Mouse (Mus musculus): ENCODE data around the gene Acox2. TPM values are rescaled to one million over a fixed set of nuclear protein-coding genes. Genes with fewer than 3 reads are reported as not detected.
"Not testable (repeated sequence)": the region's sequence is repeated elsewhere in the genome, so short reads cannot be mapped to it uniquely, and the experiment has no call there.

Gene Acox2
- total RNA-seq (2017), result not detected in 2 replicates

DNA sequence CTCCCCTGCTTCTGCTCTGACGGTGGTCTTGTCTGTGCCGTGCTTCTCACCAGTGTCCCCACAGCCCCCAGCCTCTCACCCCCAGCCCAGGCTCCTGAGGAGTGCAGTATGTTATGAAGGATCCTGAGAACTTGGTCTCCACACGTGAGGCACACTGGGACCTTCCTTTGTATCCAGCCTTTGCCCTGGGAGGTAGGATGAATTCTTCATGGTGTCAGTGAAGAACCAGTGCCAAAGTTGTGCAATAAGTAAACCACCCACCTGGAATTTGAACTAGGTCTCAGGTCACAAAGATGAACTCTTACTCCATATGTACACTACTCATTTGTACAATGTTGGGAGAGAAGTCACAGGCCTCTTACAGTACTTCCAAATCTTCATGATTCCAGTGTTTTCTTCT is at the start of gene Acox2:
Gene Acox2, minus strand, starts transcription at position 188 of the 400 bp plus-strand sequence.
- ATAC-seq (replicated peaks; ENCODE audit: low read depth, poor library complexity, severe bottlenecking), result no peak

DNA sequence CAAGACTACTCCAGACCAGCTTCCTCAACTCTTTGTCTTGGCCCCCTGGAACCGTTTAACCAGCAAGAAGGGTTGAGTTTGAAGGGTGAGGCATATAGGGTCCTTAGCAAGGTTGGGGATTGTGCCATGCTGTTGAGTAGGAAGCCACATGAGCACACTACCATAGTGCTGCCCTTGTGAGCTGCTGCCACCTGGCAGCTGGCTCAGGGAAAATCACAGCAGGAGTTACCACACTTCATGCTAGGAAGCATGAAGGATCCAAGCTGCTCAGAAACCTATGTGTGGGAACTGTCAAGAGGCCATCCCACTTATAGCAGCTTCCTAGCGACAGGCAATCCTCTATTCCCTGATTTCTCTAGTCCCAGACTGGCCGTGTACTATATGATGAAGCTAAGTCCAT is 49.5 kb upstream of the Acox2 start:
- ATAC-seq (replicated peaks; ENCODE audit: low read depth, poor library complexity, severe bottlenecking), result no peak

DNA sequence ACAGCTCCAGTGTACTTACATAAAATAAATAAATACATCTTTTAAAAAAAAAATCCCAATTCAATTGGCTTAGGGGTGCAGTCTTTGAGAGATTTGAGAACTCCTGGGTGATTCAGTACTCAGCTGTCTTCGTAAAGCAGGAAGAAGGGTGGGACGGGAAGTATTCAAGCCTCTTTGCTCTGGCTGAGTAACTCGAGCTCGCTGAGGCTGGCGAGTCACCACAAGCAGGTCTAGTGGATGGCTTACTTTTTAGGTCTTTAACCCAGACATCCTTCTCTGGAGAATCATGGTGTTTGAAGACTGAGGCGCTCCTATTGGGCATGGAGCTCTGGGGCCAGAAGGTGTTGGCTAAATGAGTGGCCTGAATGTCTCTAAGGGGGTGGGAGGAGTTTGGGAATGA is 47.7 kb upstream of the Acox2 start:
- no peak for ATAC-seq (replicated peaks; ENCODE audit: low read depth, poor library complexity, severe bottlenecking)

DNA sequence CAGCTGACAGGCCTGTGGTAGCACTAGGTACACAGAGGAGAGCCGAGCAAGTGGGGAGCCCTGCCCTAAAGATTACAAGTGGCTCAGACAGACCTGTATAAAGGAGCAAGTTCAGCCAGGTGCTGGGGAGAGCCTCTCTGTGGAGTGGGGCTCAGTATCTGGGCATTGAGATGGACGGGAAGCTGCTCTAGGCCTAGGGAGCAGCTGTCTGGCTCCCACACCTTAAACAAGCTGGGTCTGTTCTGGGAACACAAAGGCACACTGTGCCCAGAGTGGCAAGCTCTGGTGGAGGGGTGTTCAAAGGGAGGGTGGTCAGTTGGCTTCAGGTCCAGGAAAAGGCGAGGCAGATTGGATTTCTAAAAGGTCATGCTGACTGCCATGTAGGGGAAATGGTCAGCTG is 45.9 kb upstream of the Acox2 start:
- no peak for ATAC-seq (replicated peaks; ENCODE audit: low read depth, poor library complexity, severe bottlenecking)

DNA sequence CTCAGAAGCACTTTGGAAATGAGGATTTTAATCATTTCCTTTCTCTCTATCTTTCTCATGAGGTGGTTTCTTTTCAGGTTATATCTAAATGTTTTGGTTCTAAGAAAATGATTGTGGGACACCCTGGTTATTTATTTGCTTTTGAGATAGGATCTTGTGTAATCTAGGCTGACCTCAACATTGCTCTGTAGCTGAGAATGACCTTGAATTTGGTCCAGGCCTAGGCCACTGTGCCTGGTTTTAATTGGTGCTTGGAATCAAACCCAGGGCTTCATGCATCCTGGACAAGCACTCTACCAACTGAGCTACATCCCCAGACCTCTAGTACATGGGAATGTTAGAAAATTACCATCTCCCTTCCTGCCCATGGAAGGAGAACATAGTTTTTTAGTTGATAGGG is 44.9 kb upstream of the Acox2 start:
- ATAC-seq (replicated peaks; ENCODE audit: low read depth, poor library complexity, severe bottlenecking), result no peak

DNA sequence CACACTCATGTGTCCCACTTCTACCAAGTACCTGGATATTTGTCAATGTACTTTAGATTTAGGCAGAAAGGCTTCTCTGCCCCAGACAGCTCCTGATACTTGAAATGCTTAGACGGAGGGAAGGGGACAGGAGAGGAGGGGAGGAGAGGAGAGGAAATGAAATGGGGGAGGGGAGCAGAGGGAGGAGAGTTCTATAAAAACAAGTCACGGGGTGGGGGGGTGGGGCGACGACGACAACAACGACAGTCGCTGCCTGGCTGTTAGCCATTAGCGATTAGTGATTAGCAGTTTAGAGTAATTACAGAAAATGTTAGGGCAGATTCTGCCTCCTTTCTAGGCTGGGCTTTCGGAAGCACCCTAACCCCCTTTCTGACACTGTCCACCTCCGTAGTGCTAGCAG is 43.5 kb upstream of the Acox2 start:
- no peak for ATAC-seq (replicated peaks; ENCODE audit: low read depth, poor library complexity, severe bottlenecking)

- ATAC-seq (replicated peaks; ENCODE audit: low read depth, poor library complexity, severe bottlenecking), result peak; percentile 58; the same call in 1 of the 2 replicates
Measured at GRCm38 (mm10) chr14:8300281-8300680, 41.1 kb upstream of the Acox2 start.

DNA sequence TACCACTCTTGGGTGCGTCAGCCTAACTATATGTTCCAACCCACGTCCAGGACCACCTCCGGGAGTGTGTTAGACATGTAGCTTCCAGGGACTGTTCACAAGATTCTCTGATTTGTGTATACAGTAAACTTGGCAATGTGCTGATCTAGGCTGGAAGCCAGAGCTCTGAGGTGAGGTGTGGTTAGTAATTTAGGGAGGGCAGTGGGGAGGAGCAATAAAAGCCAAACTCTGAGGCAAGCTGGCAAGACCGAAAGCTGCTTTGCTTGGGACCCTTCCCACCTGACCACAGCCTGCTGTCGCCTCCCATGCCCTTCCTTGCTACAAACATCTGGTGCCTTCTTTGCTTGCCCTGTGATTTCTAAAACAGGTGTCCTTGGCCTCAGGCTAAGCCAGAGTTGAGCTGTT is 38.7 kb upstream of the Acox2 start:
- ATAC-seq (replicated peaks; ENCODE audit: low read depth, poor library complexity, severe bottlenecking), result no peak

DNA sequence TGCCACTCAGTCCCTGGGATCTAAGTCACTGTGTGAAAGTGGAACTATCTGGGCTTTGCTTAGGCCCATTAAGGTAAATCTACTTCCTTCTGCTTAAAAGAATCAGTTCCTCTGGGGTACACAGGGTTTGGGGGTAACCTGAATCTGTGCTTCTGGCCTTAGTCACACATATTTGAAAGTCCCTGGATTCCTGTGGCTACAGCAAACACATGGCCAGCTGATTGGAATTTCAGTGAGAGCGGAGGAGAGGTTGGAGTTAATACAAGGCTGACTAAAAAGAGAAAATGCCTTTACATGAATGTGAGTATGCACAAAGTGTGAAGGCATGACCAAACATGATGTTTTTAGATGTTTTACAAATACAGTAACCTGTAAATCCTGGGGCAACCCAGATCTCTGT is 35.1 kb upstream of the Acox2 start:
- ATAC-seq (replicated peaks; ENCODE audit: low read depth, poor library complexity, severe bottlenecking), result no peak

GRCm38 (mm10) chr14:8286595-8286994 is 27.4 kb upstream of the Acox2 start:
- peak; percentile 98 for ATAC-seq (replicated peaks; ENCODE audit: low read depth, poor library complexity, severe bottlenecking)

GRCm38 (mm10) chr14:8283784-8284183 is 24.6 kb upstream of the Acox2 start:
- no peak for ATAC-seq (replicated peaks; ENCODE audit: low read depth, poor library complexity, severe bottlenecking)

GRCm38 (mm10) chr14:8271281-8271680 is 12.1 kb upstream of the Acox2 start:
- ATAC-seq (replicated peaks; ENCODE audit: low read depth, poor library complexity, severe bottlenecking), result not testable (repeated sequence)

- ATAC-seq (replicated peaks; ENCODE audit: low read depth, poor library complexity, severe bottlenecking), result no peak
Measured at GRCm38 (mm10) chr14:8264378-8264777, 5.2 kb upstream of the Acox2 start.

GRCm38 (mm10) chr14:8262242-8262641 is 3.1 kb upstream of the Acox2 start:
- no peak for ATAC-seq (replicated peaks; ENCODE audit: low read depth, poor library complexity, severe bottlenecking)

- no peak for ATAC-seq (replicated peaks; ENCODE audit: low read depth, poor library complexity, severe bottlenecking)
Measured at GRCm38 (mm10) chr14:8260214-8260613, 1.1 kb upstream of the Acox2 start.

- ATAC-seq (replicated peaks; ENCODE audit: low read depth, poor library complexity, severe bottlenecking), result no peak
Measured at GRCm38 (mm10) chr14:8258752-8259151, 401 bp downstream of the Acox2 start.

DNA sequence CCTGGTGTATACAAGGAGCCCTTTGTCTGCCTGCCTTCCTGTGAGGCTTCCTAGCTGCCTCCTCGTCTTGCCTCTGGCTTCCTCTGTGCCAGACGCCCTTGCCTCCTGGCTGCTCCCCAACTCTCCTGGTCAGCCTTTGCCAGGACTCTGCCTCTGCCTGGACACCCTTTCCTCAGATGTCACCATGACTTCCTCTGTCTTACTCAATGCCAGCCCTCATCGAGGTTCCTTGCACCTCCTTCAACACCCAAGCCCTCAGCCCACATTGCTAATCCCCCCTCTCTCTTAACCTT is 872 bp downstream of the Acox2 start:
- ATAC-seq (replicated peaks; ENCODE audit: low read depth, poor library complexity, severe bottlenecking), result no peak

GRCm38 (mm10) chr14:8257521-8258334 is 1.4 kb downstream of the Acox2 start:
- ATAC-seq (replicated peaks; ENCODE audit: low read depth, poor library complexity, severe bottlenecking), result no peak

GRCm38 (mm10) chr14:8256881-8257280 is 2.3 kb downstream of the Acox2 start:
- ATAC-seq (replicated peaks; ENCODE audit: low read depth, poor library complexity, severe bottlenecking), result no peak

GRCm38 (mm10) chr14:8256072-8256471 is 3.1 kb downstream of the Acox2 start:
- no peak for ATAC-seq (replicated peaks; ENCODE audit: low read depth, poor library complexity, severe bottlenecking)

DNA sequence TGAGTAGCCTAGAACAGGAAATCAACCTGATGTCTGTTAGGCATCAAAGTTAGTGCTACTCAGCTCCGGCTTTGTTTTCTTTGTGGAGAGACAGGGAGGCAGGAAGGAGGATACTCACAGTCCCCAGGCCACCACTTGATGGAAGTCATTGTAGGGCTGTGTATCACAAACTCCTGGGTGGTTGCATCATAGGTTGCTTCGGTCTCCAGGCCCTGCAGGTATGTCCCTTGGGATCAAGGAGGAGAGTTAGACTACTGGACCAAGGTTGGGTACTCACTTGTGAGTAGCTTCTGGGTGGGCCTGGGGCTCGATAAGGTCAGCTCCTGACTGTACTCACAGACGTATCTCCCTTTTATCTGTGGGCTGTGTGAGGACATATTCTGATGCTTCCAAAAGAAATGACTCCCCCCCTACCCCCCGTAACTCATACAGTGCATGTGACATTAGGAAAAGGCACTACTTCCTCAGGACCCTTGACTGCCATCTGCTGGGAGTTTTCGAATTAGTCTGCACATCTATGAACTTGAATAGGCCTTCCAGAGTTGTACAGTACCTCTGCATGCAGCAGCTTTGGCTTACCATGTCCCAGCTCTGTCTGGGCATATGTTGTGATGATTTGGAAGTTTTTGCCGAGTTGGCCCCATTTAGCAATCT is 4.0 kb downstream of the Acox2 start:
- peak; percentile 73 for ATAC-seq (replicated peaks; ENCODE audit: low read depth, poor library complexity, severe bottlenecking)

DNA sequence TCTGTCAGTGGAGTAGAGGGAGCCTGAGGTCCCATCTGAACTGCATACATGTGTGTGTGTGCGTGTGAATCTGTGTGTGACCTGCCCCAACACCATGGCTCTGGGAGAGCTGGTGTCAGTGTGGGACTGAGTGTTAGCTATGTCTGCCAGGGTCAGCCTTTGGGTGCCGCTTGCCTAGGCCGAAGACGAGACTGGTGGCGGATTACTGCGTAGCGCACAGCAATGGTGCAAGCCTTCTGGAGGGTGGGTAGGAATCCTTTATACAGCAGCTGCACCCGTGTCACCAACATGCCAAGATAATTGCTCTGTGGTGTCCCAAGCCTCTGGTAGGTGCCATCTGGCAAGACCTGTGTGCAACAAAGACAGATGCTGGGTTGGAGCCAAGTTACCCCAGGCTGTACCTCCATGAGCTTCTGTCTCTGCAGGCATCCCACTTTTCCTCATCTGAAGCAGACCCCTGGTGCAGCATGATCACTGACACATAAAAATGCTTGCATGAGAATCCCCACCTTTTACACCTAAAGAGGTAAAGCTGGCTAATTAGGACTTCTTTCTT is 7.7 kb downstream of the Acox2 start:
- ATAC-seq (replicated peaks; ENCODE audit: low read depth, poor library complexity, severe bottlenecking), result no peak
